Mouse (Mus musculus): ENCODE data around the gene Ambra1.

The Ambra1 gene

DNA sequence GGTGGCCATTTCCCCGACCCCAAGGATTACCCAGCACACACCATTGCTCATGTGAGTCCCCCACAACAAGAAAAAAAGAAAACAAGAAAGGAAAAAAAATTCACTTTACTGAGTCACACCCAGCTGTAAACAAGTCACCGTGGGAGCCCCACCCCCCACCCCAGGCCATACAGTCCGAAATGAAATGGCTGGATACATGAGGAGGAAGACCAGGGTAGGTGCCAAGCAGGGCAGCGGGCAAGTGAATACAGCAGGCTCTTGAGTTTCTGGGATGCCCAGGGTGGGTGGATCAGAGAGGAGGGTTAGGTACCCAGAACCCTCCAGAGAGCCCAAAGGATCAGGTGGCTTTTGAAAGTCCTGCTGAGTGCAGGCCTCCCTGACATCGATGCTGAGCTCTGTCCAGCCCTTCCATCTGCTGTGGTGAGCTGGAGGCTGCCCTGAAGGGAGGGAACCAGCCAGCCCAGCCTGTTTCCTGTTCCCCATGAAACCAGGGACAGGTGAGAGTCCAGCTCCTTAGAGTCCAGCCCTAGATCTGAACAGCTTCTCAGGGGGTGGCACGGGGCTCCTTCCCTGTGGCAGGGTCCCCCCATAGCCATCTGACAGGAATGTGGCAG, 202.9 kb downstream of the Ambra1 start:
- in situ Hi-C loops (cut with MboI, MseI), result no loop called here

GRCm38 (mm10) chr2:91933471-91933870, 203.5 kb downstream of the Ambra1 start:
- in situ Hi-C loops (cut with MboI, MseI), result no loop called here

- in situ Hi-C loops (cut with MboI, MseI), result no loop called here
Measured at GRCm38 (mm10) chr2:91934016-91934415, 204.1 kb downstream of the Ambra1 start.

DNA sequence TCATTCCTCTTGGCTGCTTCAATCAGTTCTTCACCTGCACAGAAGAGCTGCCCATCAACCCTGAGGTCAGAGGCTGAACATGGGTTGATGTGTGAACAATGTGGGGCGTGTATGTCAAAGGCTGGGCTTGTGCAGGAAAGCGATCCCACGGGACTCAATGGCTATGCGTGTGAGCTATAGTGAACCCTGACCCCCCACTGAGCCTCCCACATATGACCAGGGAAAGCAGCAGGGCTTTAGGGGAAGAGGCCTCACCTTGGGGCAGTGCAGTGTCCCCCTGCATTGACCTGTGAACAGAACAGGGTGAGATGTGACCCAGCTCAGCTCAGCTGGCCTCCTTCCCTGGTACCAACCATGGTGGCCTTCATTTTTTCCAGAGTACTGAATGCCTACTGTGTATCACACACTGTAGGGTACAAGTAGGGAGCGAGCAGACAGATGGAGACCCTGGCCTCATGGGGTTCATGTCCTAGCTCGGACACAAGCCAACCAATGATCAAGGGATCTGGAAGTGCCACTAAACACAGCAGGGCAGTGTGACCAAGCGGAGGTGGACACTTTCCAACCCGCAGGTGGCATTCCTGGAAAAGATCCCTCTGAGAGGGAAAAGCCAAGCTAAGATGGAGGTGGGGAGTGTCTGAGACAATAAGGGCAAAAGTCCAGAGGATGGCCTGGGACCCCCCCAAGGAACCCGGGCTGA, 205.0 kb downstream of the Ambra1 start:
- in situ Hi-C loops (cut with MboI, MseI), result no loop called here

DNA sequence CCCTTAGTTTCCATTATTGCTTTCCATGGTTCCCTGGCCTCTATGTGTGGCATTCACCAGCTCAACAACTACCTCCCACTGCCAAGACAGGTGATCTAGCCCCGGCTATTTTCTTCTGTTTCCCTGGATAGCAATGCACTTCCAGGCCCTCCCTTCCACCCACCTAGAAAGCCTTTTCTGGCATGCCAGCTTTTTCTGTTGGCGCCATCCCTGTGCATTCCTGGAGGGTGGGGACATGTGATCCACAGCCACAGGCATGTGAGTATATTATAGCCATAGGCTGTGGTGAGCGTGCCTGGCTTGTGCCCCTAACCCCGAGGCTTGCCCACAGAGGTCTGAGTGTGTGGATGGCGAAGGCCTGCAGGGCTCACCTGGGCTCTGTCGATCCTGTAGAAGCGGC, 206.2 kb downstream of the Ambra1 start:
- in situ Hi-C loops (cut with MboI, MseI), result no loop called here

GRCm38 (mm10) chr2:91939303-91939935, 209.5 kb downstream of the Ambra1 start:
- in situ Hi-C loops (cut with MboI, MseI), result no loop called here

DNA sequence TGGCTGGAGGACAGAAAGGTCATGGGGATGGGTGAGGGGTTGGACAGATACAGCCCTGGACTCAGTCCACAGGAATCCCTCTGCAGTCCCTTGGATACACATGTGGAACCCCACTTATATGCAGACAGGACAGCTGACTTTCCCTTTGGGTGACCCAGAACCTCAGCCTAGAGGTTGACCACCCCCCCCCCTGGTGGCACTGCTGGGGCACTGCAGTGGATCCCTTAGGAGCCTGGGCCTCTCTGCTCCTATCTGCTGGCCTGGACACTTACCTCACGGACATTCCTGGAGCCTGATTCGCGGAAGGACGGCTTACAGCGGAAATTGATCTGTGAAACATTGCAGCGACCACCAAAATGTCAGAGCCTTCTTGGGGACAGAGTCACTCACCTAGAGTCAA, 212.4 kb downstream of the Ambra1 start:
- in situ Hi-C loops (cut with MboI, MseI), result no loop called here

DNA sequence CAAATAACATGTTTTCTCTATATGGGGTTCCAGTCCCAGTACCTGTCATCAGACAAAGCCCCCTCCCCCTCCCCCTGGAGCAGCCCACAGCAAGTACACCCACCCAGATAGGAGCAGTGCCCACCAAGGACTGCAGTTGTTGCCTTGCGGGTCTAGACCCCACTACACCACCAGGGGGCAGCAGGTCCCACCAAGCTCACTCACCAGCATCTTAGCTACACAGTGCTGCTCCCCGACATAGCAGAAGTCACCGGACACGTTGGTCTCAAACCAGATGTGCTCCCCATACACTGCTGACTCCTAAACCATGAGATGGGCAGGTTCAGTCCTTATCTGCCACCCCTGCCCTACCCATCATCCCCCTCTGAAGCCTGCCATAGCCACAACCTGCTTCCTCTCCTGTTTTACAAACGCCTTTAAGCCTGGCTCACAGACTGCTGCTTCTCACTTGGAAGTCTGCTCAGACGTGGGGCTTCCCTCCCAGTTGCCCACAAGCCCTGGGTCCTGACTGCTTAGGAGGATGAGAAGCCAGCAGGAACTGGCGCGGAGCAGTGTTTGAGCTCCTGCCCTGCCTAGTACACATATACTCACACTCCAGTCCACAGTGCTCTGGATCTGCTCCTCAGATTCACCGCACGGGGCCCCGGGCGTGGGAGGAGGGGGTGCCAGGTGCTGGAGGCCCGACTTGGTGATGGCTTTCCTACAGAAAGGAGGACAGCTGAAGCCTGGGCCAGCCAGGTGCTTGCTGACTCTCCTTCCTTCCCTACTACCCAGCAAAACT, 214.4 kb downstream of the Ambra1 start:
- in situ Hi-C loops (cut with MboI, MseI), result no loop called here

DNA sequence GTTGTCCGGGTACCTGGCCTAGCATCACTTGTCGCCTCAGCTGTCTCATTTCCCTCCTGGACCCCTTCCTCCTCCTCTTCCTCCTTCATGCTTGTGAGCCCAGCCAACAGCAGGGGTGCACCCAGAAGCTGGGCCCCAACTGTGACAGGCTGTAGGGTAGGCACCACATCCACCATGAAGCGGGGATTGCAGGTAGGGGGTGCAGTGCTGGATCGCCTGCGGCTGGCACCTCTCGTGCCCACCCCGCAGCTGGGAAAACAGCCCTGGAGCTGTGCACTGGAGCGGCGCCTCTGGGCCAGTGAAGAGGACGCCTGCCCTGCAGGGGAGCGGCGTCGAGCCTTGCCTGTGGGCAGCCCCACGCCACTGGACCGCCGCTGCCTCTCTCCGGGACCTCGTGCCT, 215.5 kb downstream of the Ambra1 start, which contains the start of gene Gm9821:
Gene Gm9821 (plus strand): TSS at position 221 of the 400 bp plus-strand sequence.
- in situ Hi-C loops (cut with MboI, MseI), result no loop called here

DNA sequence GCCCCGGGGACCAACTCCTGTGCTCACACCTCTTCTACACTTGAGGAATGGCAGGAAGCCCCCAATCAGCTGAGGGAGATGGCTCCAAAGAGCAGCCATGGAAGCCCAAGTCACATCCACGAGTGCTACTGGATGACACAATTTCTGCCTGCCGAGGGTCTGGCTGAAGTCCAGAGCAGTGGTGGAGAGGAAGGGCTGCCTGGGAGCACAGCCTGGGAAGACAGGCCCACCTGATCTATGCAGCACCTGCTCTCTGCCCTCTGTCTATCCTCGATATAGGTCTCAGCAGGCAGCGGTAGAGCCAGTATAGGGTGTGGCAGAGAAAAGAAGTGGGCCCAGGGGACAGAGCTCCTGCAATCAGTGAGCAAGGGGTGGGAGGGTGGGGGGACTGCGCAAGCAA, 216.9 kb downstream of the Ambra1 start:
- in situ Hi-C loops (cut with MboI, MseI), result no loop called here

DNA sequence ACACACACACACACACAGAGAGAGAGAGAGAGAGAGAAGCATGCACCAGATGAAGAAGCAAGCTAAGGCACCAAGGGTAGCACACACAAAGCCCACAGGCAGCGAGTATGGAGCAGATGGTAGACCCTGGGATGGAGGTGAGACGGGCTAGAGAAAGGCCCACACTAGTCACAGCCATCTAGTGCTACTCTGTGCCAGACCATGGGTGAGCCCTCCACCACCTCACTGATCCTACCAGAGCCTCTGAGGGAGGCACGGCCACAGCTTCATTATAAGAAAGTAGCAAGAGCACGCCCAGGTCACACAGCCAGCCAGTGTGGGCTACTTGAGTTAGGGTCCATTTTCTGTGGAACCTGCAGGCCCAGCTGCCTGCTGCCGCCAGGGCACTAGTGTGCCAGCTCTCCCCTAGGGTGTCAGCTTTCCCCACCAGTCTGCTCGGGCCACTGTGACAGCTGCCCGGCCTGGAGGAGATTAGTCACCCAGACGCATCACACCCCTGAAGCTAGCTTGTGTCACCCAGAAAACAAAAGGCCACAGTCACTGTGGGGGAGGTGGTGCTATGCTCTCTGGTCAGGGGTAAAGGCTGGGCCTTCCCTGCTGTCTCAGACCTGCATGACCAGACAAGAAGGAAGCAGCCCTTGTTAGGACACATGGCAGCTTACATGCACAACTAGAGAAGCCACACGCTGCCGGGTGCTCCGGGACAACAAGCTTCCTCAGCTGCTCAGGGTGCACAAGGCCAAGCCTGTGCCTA, 217.6 kb downstream of the Ambra1 start:
- in situ Hi-C loops (cut with MboI, MseI), result no loop called here

DNA sequence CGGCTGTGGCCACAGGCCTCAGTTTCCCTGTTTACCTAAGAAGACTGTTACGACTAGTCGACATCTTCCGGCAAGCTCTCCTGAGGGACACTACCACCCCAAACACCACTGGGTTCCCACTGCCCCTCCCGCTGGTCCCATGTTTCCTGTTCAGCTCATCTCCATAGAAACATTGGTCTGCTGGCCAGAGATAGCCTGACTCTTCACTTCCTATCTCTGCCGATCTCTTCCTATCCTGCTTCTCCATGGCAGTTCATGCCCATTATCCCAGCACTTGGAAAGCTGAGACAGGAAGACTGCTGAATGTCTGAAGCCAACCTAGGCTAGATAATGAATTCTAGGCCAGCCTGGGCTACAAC, 218.2 kb downstream of the Ambra1 start:
- in situ Hi-C loops (cut with MboI, MseI), result no loop called here

GRCm38 (mm10) chr2:91948792-91949241, 218.9 kb downstream of the Ambra1 start:
- in situ Hi-C loops (cut with MboI, MseI), result no loop called here

GRCm38 (mm10) chr2:91949411-91950274, 219.7 kb downstream of the Ambra1 start:
- in situ Hi-C loops (cut with MboI, MseI), result loop anchor here (25.0 kb wide), 2 partner anchors 1412 to 1488 kb away; no protein-coding TSS in a partner anchor

GRCm38 (mm10) chr2:91950275-91951085, 220.5 kb downstream of the Ambra1 start:
- in situ Hi-C loops (cut with MboI, MseI), result loop anchor here (25.0 kb wide), 2 partner anchors 1413 to 1487 kb away; no protein-coding TSS in a partner anchor

DNA sequence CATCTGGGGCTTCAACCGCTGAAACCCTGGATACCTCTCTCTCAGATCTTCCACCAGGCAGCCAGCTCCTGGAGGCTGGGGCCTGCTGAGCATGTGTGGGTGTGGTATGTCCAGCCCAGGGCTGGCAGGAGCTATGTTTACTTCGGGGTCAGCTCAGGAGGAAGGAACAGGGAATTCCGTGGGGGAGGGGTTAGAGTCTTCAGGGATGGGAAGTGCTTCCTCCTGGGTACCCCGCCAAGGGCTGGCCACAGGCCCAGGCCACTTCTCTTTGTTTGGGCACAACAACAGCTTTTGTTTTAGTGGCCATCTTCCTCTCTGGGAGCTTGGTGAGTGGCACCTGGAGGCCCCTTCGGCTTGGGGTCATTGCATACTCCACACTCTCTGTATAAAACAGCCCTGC, 223.9 kb downstream of the Ambra1 start:
- in situ Hi-C loops (cut with MboI, MseI), result loop anchor here (25.0 kb wide), 2 partner anchors 1417 to 1483 kb away; no protein-coding TSS in a partner anchor

DNA sequence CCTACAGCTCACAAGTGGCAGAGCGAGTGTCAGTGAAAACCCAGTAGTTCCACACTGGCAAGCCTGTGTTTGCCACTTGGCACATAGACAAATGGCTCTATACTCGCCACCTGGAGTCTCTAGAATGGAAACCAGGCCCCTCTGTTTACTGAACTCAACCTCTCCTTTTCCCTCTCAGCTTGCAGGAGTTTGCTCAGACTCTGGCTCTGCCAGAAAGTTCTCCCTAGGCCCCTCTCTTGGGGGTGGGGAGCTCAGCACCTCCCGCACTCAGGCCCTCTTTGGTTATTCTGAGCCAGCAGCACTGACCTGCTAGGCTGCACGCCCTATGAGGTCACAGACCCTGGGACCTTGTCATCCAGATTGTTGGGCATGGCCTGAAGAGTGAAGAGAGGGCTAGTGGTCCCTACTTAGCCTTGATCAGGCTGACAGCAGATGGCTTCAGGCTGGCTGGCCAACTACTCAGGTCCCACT, 225.2 kb downstream of the Ambra1 start:
- in situ Hi-C loops (cut with MboI, MseI), result loop anchor here (25.0 kb wide), 2 partner anchors 1418 to 1482 kb away; no protein-coding TSS in a partner anchor

- in situ Hi-C loops (cut with MboI, MseI), result loop anchor here (25.0 kb wide), 2 partner anchors 1419 to 1481 kb away; no protein-coding TSS in a partner anchor
Measured at GRCm38 (mm10) chr2:91955875-91956274, 225.9 kb downstream of the Ambra1 start.

GRCm38 (mm10) chr2:91957096-91957495, 227.2 kb downstream of the Ambra1 start:
- in situ Hi-C loops (cut with MboI, MseI), result loop anchor here (25.0 kb wide), 2 partner anchors 1420 to 1480 kb away; no protein-coding TSS in a partner anchor

Measured in T-helper 17 cell (primary cell).